ENCODE assay signal across 8 mouse cellular contexts in genomic region chr16:91373473-91374252, GRCm38 (mm10). TPM values are rescaled to one million over a fixed set of nuclear protein-coding genes. Genes with fewer than 3 reads are reported as not detected.
DNase-seq lines count a peak whose midpoint lies in the region; ATAC-seq and TF ChIP-seq lines count a peak whose summit lies in the region.

No protein-coding gene starts in this region.

- H3K9me3 ChIP-seq in midbrain, embryonic 13.5 days: no peaks in the 10 kb centered on the region

- WGBS in kidney, adult 2 months: 23% methylated on average over 13 of the region's 13 CpGs
- 40% methylated on average over 13 of the region's 13 CpGs for WGBS in midbrain, embryonic 13.5 days

- peak overlapping the region; percentile 68 for H3K4me2 ChIP-seq in midbrain, embryonic 13.5 days (replicated peaks)

- H3K4me3 ChIP-seq in kidney, adult 2 months (ENCODE audit: insufficient read depth, low read depth, low read length): peak overlapping the region; percentile 73
- H3K4me3 ChIP-seq in cortical plate, adult 2 months (ENCODE audit: insufficient read depth, low read length): peak overlapping the region; percentile 49
- peak overlapping the region; percentile 61 for H3K4me3 ChIP-seq in midbrain, embryonic 13.5 days (replicated peaks)

- no peak for TF ChIP-seq POLR2A in kidney, adult 2 months (IDR thresholded peaks at IDR 0.05; ENCODE audit: low read depth, low read length)
- TF ChIP-seq POLR2A in cortical plate, adult 2 months (IDR thresholded peaks at IDR 0.05; ENCODE audit: extremely low read depth, insufficient read depth, low read length): no peak

- DNase-seq in kidney, adult 2 months: peak; percentile 36
- no peak for DNase-seq in kidney, adult 9 months
- DNase-seq in induced T-regulatory cell, adult 2 months (ENCODE audit: low read depth): peak; percentile 70
- DNase-seq in spleen, postnatal 36 days (ENCODE audit: low spot score in 2 of 2): no peak
- DNase-seq in left cerebral cortex, postnatal 14 days (ENCODE audit: low spot score in 2 of 2): no peak
- no peak for DNase-seq in left cerebral cortex, postnatal 25 days (ENCODE audit: low spot score in 2 of 2)

- TF ChIP-seq CTCF in kidney, adult 2 months (conservative IDR thresholded peaks at IDR 0.05; ENCODE audit: insufficient read depth, insufficient read length, low read depth, low read length): no peak
- TF ChIP-seq CTCF in cortical plate, adult 2 months (IDR thresholded peaks at IDR 0.05; ENCODE audit: extremely low read depth, insufficient read depth, low read length): no peak

- ATAC-seq in midbrain, embryonic 13.5 days: no peak

- intact Hi-C loops in left cerebral cortex, postnatal 14 days (cut with DNase I): loop anchor here (5.0 kb wide), 1 partner anchor 89 kb away; no protein-coding TSS in a partner anchor
- intact Hi-C loops in left cerebral cortex, postnatal 25 days (cut with DNase I): loop anchor here (5.0 kb wide), 2 partner anchors 69 to 114 kb away; partner anchors contain the start of gene Ifnar1

- peak overlapping the region; percentile 87 for H3K27ac ChIP-seq in kidney, adult 2 months (ENCODE audit: insufficient read depth, low read depth, low read length)
- peak overlapping the region; percentile 73 for H3K27ac ChIP-seq in cortical plate, adult 2 months (ENCODE audit: insufficient read depth, low read length)
- H3K27ac ChIP-seq in midbrain, embryonic 13.5 days: peak overlapping the region; percentile 93

- H3K36me3 ChIP-seq in kidney, adult 2 months (ENCODE audit: control insufficient read depth, insufficient read depth, low read length): no peaks in the 10 kb centered on the region
- no peaks in the 10 kb centered on the region for H3K36me3 ChIP-seq in midbrain, embryonic 13.5 days

- no peaks in the 10 kb centered on the region for H3K27me3 ChIP-seq in kidney, adult 2 months (replicated peaks; ENCODE audit: control insufficient read depth, insufficient read depth, low read length)
- H3K27me3 ChIP-seq in midbrain, embryonic 13.5 days: no peaks in the 10 kb centered on the region

- peak overlapping the region; percentile 82 for H3K9ac ChIP-seq in midbrain, embryonic 13.5 days (replicated peaks)

- no peaks in the 10 kb centered on the region; the same call in 1 of the 2 replicates for H3K4me1 ChIP-seq in kidney, adult 2 months (ENCODE audit: control insufficient read depth, insufficient read depth, low read length)
- peaks cover 3% of the 10 kb centered on the region; the same call in 1 of the 2 replicates for H3K4me1 ChIP-seq in cortical plate, adult 2 months (ENCODE audit: control insufficient read depth, insufficient read depth, low read length)
- peaks cover 13% of the 10 kb centered on the region for H3K4me1 ChIP-seq in midbrain, embryonic 13.5 days (replicated peaks)

RNA-seq across cellular contexts. Expression of gene Ifnar2, which starts 1.1 kb away (rescaled TPM):
- 54.5 and 57.1 TPM in 2 replicates for polyA plus RNA-seq in kidney, adult 2 months (2012; rRNA removed)
- polyA plus RNA-seq in cortical plate, adult 2 months (2012; rRNA removed): 33.7 and 34.5 TPM in 2 replicates
- 28.3 and 31.6 TPM in 2 replicates for polyA plus RNA-seq in midbrain, embryonic 13.5 days (2015; fragmentation: Nextera tagmentation; extraction: Ambion mirVana)
- 10 to 100 TPM; 18.5 to 19.5 TPM for total RNA-seq in left cerebral cortex, postnatal 14 days (2021)
- 10 to 100 TPM; 20.5 to 20.6 TPM for total RNA-seq in left cerebral cortex, postnatal 25 days (2021)

RNA-seq across cellular contexts. Expression of gene Gm21970, which starts 17.9 kb away (rescaled TPM):
- polyA plus RNA-seq in kidney, adult 2 months (2012; rRNA removed): not detected in 2 replicates
- not detected in 2 replicates for polyA plus RNA-seq in cortical plate, adult 2 months (2012; rRNA removed)
- not detected in 2 replicates for polyA plus RNA-seq in midbrain, embryonic 13.5 days (2015; fragmentation: Nextera tagmentation; extraction: Ambion mirVana)
- not detected for total RNA-seq in left cerebral cortex, postnatal 14 days (2021)
- total RNA-seq in left cerebral cortex, postnatal 25 days (2021): not detected

RNA-seq across cellular contexts. Expression of gene Il10rb, which starts 32.3 kb away (rescaled TPM):
- polyA plus RNA-seq in kidney, adult 2 months (2012; rRNA removed): 65.8 and 66.0 TPM in 2 replicates
- polyA plus RNA-seq in cortical plate, adult 2 months (2012; rRNA removed): 12.6 and 13.5 TPM in 2 replicates
- 7.1 and 7.6 TPM in 2 replicates for polyA plus RNA-seq in midbrain, embryonic 13.5 days (2015; fragmentation: Nextera tagmentation; extraction: Ambion mirVana)
- 1 to 10 TPM; 8.7 to 9.8 TPM for total RNA-seq in left cerebral cortex, postnatal 14 days (2021)
- 1 to 10 TPM; 9.1 to 9.7 TPM for total RNA-seq in left cerebral cortex, postnatal 25 days (2021)

Comparison
In these comparisons a context has a peak if more than half of its experiments do, and no peak if none do; other contexts are left out.
1. DNase-seq: peak in kidney, adult 2 months (single experiment) and induced T-regulatory cell, adult 2 months (single experiment); none in kidney, adult 9 months (single experiment), spleen, postnatal 36 days (0 of 2), left cerebral cortex, postnatal 14 days (0 of 2) and left cerebral cortex, postnatal 25 days (0 of 2).
2. Peak in every context shown above with its lines, with median percentiles within 50 percentile points of each other: H3K27ac ChIP-seq and H3K4me3 ChIP-seq.